Mouse (Mus musculus): ENCODE data around the gene Cdh4. TPM values are rescaled to one million over a fixed set of nuclear protein-coding genes. Genes with fewer than 3 reads are reported as not detected.

Cdh4 gene
- polyA plus RNA-seq, 1 experiment from 2014 or later = 15.0 TPM

DNA sequence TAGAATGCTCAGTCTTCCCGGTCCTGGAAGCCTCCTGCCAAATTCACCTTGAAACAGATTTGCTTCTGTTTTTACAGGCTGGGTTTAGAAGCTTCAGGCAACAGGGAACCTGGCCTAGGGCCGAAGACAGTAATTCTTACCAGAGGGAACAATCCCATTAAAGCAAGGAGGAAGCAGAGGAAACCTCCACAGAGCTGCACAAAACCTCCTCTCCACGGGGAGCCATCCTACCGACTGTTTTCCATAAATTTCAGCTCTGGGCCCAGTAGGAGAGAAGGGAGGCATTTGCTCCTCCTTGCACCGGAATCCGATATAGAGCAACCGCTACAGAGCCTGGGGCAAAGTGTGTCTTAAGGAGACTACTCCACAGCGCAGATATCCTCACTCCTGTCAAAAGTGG, 79.9 kb downstream of the Cdh4 start:
- Histone ChIP-seq H3K27me3 (no peaks in the 10 kb centered on the region), H3K4me1 (peaks cover 29% of the 10 kb centered on the region), H3K9me3 (no peaks in the 10 kb centered on the region), H3K4me3 (no peak overlapping the region), H3K9ac (no peak overlapping the region), H3K36me3 (no peaks in the 10 kb centered on the region), H3K27ac (peak overlapping the region; percentile 20; the same call in 1 of the 2 replicates), H3K4me2 (replicated peaks) (no peak overlapping the region)
- 12% methylated on average over 8 of the region's 8 CpGs for WGBS
- no peak for ATAC-seq (ENCODE audit: insufficient number of reproducible peaks, insufficient read depth, low FRiP score, low TSS enrichment)

DNA sequence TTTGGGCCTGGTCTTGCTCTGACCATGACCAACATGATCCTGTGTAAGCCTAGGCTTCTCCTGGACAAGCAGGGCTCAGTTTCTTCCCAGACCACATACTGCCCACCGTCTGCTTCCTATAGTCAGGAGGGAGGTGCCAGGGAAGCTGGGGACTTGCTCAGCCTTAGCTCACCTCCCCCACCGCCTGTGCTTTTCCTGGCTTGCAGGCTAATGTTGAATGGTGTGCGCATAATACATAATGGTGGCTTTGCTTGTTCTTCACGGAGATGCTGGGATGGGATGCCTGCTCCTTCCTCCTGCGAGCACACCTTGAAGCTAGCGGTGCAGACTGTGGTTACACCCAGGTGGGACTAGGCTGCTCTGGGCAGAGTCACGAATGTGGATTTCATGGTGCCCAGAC, 84.7 kb downstream of the Cdh4 start:
- 66% methylated on average over 7 of the region's 7 CpGs for WGBS
- Histone ChIP-seq H3K27ac (no peak overlapping the region), H3K4me1 (peaks cover 8% of the 10 kb centered on the region; the same call in 1 of the 2 replicates), H3K36me3 (no peaks in the 10 kb centered on the region), H3K27me3 (no peaks in the 10 kb centered on the region), H3K4me2 (replicated peaks) (no peak overlapping the region), H3K9ac (no peak overlapping the region), H3K4me3 (no peak overlapping the region), H3K9me3 (no peaks in the 10 kb centered on the region)
- 0 out of 2 replicates have a peak, but pooled peaks have one; percentile 17 for ATAC-seq (ENCODE audit: insufficient number of reproducible peaks, insufficient read depth, low FRiP score, low TSS enrichment)

- Histone ChIP-seq H3K36me3 (no peaks in the 10 kb centered on the region), H3K4me1 (no peaks in the 10 kb centered on the region), H3K4me2 (replicated peaks) (no peak overlapping the region), H3K4me3 (no peak overlapping the region), H3K27me3 (no peaks in the 10 kb centered on the region), H3K9me3 (no peaks in the 10 kb centered on the region), H3K9ac (no peak overlapping the region), H3K27ac (no peak overlapping the region)
- 72% methylated on average over 7 of the region's 7 CpGs for WGBS
- ATAC-seq (ENCODE audit: insufficient number of reproducible peaks, insufficient read depth, low FRiP score, low TSS enrichment) = no peak
Measured at GRCm38 (mm10) chr2:179530436-179531040, 88.3 kb downstream of the Cdh4 start.

DNA sequence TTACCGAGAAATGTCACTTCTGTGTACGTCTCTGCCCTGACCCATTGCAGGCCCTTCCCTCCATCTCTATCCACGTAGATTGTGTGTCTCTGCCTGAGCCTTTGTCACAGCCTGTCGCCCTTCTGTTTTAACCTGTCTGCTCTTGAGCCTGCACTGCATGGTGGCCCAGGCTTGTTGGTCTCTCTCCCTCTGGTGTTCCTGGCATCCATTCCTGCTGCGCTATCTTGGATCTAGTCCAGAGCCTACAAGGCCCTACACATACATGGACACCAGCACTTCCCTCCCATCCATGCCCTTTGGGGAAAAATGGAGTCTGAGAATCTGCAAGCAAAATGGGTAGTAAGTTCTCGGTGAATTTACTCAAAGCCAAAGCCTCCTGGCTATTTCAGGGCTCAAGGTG, 91.0 kb downstream of the Cdh4 start:
- no peak overlapping the region for H3K9ac ChIP-seq
- H3K9me3 ChIP-seq = no peaks in the 10 kb centered on the region
- no peak for ATAC-seq (ENCODE audit: insufficient number of reproducible peaks, insufficient read depth, low FRiP score, low TSS enrichment)
- no peak overlapping the region for H3K27ac ChIP-seq
- WGBS = 71% methylated on average over 6 of the region's 6 CpGs
- H3K4me3 ChIP-seq = no peak overlapping the region
- peaks cover 10% of the 10 kb centered on the region for H3K4me1 ChIP-seq
- H3K4me2 ChIP-seq (replicated peaks) = no peak overlapping the region
- H3K27me3 ChIP-seq = 0 out of 2 replicates have a peak, but pooled peaks cover 7% of the 10 kb centered on the region
- no peaks in the 10 kb centered on the region for H3K36me3 ChIP-seq

DNA sequence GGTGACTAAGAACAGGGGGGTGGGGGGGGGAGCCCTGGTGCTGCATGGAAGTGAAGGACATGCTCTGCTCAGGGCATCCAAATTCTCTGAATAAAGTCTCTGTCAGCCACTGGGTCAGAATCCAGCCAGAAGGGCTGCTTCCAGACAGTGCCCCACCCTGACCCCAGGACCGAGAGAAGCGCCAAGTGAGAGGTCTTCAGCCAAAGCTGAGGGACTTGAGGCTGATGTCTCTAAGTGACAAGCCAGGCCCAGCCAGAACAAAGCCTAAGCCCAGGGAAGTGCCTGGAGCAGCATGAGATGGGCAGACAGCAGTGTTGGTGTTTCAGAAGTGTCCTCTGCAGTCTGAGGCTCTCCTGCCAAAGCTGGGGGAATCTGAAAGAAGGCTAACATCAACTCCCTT, 91.7 kb downstream of the Cdh4 start:
- Histone ChIP-seq H3K4me1 (peaks cover 14% of the 10 kb centered on the region), H3K36me3 (no peaks in the 10 kb centered on the region), H3K4me3 (no peak overlapping the region), H3K4me2 (replicated peaks) (no peak overlapping the region), H3K27ac (no peak overlapping the region), H3K27me3 (0 out of 2 replicates have a peak, but pooled peaks cover 8% of the 10 kb centered on the region), H3K9me3 (no peaks in the 10 kb centered on the region), H3K9ac (no peak overlapping the region)
- no peak for ATAC-seq (ENCODE audit: insufficient number of reproducible peaks, insufficient read depth, low FRiP score, low TSS enrichment)
- WGBS = 49% methylated on average over 2 of the region's 2 CpGs

GRCm38 (mm10) chr2:179535204-179535603, 93.0 kb downstream of the Cdh4 start:
- H3K4me3 ChIP-seq = no peak overlapping the region
- H3K4me2 ChIP-seq (replicated peaks) = no peak overlapping the region
- no peaks in the 10 kb centered on the region for H3K36me3 ChIP-seq
- WGBS = 8% methylated on average over 6 of the region's 6 CpGs
- no peaks in the 10 kb centered on the region for H3K9me3 ChIP-seq
- 0 out of 2 replicates have a peak, but pooled peaks cover 12% of the 10 kb centered on the region for H3K27me3 ChIP-seq
- no peak overlapping the region for H3K27ac ChIP-seq
- no peak for ATAC-seq (ENCODE audit: insufficient number of reproducible peaks, insufficient read depth, low FRiP score, low TSS enrichment)
- peaks cover 21% of the 10 kb centered on the region for H3K4me1 ChIP-seq
- no peak overlapping the region for H3K9ac ChIP-seq

DNA sequence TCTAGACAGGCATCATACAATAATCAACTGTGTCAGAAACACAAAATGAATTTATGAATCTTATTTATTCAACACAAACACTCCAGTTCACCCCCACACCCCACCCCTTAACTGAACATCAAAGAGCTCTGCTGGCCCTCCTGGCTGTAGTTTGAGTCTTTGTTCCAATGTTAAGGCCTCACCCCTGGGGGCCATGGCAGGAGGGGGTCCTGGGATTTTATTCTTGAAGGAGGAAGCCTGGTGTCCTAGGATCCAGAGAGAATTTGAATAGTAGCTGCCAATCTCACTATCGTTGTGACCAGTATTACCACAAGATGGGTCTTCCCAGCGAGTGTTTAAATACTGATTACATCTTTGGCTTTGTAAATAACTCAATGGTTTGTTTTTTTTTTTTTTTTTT, 94.5 kb downstream of the Cdh4 start:
- no peak for ATAC-seq (ENCODE audit: insufficient number of reproducible peaks, insufficient read depth, low FRiP score, low TSS enrichment)
- Histone ChIP-seq H3K4me3 (no peak overlapping the region), H3K27me3 (0 out of 2 replicates have a peak, but pooled peaks cover 12% of the 10 kb centered on the region), H3K4me1 (peaks cover 21% of the 10 kb centered on the region), H3K27ac (no peak overlapping the region), H3K36me3 (no peaks in the 10 kb centered on the region), H3K9me3 (no peaks in the 10 kb centered on the region), H3K4me2 (replicated peaks) (no peak overlapping the region), H3K9ac (no peak overlapping the region)
- WGBS = 14% methylated on average over 2 of the region's 2 CpGs

DNA sequence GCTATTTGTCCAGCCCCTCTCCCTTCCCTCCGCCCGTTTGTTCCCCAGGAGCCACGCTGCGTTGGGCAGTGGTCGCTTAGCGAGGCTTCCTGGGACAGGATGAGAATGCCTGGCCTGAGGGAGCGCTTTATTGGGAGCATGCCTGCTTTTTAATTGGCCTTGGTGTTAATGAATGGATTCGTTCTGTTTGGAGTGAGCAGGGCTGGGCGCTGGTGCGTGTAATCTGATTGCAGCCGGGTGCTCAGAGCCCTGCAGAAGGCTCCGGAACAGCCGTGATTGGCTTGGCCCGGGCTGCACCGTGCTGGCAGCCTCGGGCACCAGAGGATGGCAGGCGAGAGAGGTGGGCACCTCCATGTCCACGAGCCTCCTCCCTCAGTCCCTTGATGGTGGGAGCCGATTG, 95.2 kb downstream of the Cdh4 start:
- Histone ChIP-seq H3K4me3 (no peak overlapping the region), H3K27ac (no peak overlapping the region), H3K9ac (no peak overlapping the region), H3K4me2 (replicated peaks) (peak overlapping the region; percentile 19; the same call in 1 of the 2 replicates), H3K4me1 (peaks cover 21% of the 10 kb centered on the region), H3K27me3 (0 out of 2 replicates have a peak, but pooled peaks cover 12% of the 10 kb centered on the region), H3K9me3 (no peaks in the 10 kb centered on the region), H3K36me3 (no peaks in the 10 kb centered on the region)
- 3% methylated on average over 19 of the region's 19 CpGs for WGBS
- peak; percentile 60; the same call in 1 of the 2 replicates for ATAC-seq (ENCODE audit: insufficient number of reproducible peaks, insufficient read depth, low FRiP score, low TSS enrichment)

- H3K27ac ChIP-seq = no peak overlapping the region
- H3K36me3 ChIP-seq = no peaks in the 10 kb centered on the region
- no peaks in the 10 kb centered on the region for H3K9me3 ChIP-seq
- H3K4me1 ChIP-seq = peaks cover 21% of the 10 kb centered on the region
- ATAC-seq (ENCODE audit: insufficient number of reproducible peaks, insufficient read depth, low FRiP score, low TSS enrichment) = peak; percentile 37; the same call in 1 of the 2 replicates
- 24% methylated on average over 3 of the region's 3 CpGs for WGBS
- 0 out of 2 replicates have a peak, but pooled peaks cover 12% of the 10 kb centered on the region for H3K27me3 ChIP-seq
- no peak overlapping the region for H3K9ac ChIP-seq
- H3K4me3 ChIP-seq = no peak overlapping the region
- peak overlapping the region; percentile 19; the same call in 1 of the 2 replicates for H3K4me2 ChIP-seq (replicated peaks)
Measured at GRCm38 (mm10) chr2:179537800-179538450, 95.7 kb downstream of the Cdh4 start.

GRCm38 (mm10) chr2:179538535-179538934, 96.3 kb downstream of the Cdh4 start:
- 46% methylated on average over 4 of the region's 4 CpGs for WGBS
- H3K9ac ChIP-seq = no peak overlapping the region
- no peaks in the 10 kb centered on the region for H3K36me3 ChIP-seq
- no peaks in the 10 kb centered on the region for H3K9me3 ChIP-seq
- 0 out of 2 replicates have a peak, but pooled peaks cover 12% of the 10 kb centered on the region for H3K27me3 ChIP-seq
- H3K27ac ChIP-seq = no peak overlapping the region
- H3K4me3 ChIP-seq = no peak overlapping the region
- H3K4me2 ChIP-seq (replicated peaks) = no peak overlapping the region
- ATAC-seq (ENCODE audit: insufficient number of reproducible peaks, insufficient read depth, low FRiP score, low TSS enrichment) = no peak
- H3K4me1 ChIP-seq = peaks cover 21% of the 10 kb centered on the region

- Histone ChIP-seq H3K36me3 (no peaks in the 10 kb centered on the region), H3K4me1 (peaks cover 21% of the 10 kb centered on the region), H3K9ac (no peak overlapping the region), H3K9me3 (no peaks in the 10 kb centered on the region), H3K4me2 (replicated peaks) (no peak overlapping the region), H3K4me3 (no peak overlapping the region), H3K27ac (no peak overlapping the region), H3K27me3 (0 out of 2 replicates have a peak, but pooled peaks cover 12% of the 10 kb centered on the region)
- no peak for ATAC-seq (ENCODE audit: insufficient number of reproducible peaks, insufficient read depth, low FRiP score, low TSS enrichment)
- 23% methylated on average over 9 of the region's 9 CpGs for WGBS
Measured at GRCm38 (mm10) chr2:179539532-179540245, 97.5 kb downstream of the Cdh4 start.

All from embryonic facial prominence, embryonic 12.5 days (tissue).